20 mouse cellular contexts compared by ENCODE assay signal in genomic region chr6:88989617-88990299, GRCm38 (mm10).
DNase-seq lines count a peak whose midpoint lies in the region; ATAC-seq and TF ChIP-seq lines count a peak whose summit lies in the region.
"Had no signal": no experiment of that assay in that cellular context is flagged by ENCODE, and none has a peak within 500 bp of the region (broad histone marks: within the 10 kb centered on the region; RNA-seq: fewer than 3 reads in every experiment).

No protein-coding gene starts in this region.

- no peaks in the 10 kb centered on the region for H3K79me2 ChIP-seq in MEL (ENCODE audit: control insufficient read depth, insufficient read depth, low read length, poor library complexity)

- ATAC-seq in liver, embryonic 16.5 days (ENCODE audit: low read depth) = peak; percentile 89
- ATAC-seq in erythroblast, adult 5-6 weeks (replicated peaks; ENCODE audit: low FRiP score, poor library complexity, severe bottlenecking) = no peak
- ATAC-seq: forebrain, postnatal 0 days had no signal

- TF ChIP-seq POLR2A in MEL (IDR thresholded peaks at IDR 0.05; ENCODE audit: control insufficient read depth in 1 of 2, insufficient read depth in 1 of 2, low read depth in 1 of 2, low read length in 2 of 2, poor library complexity in 1 of 2) = no peak
- TF ChIP-seq POLR2A in bone marrow, adult 2 months (IDR thresholded peaks at IDR 0.05; ENCODE audit: borderline replicate concordance, control insufficient read depth, low read depth, low read length) = no peak

- intact Hi-C loops in left cerebral cortex, postnatal 10 days (cut with DNase I) = loop anchor here (10.0 kb wide), 1 partner anchor 245 kb away; no protein-coding TSS in a partner anchor

- H3K27me3 ChIP-seq in MEL (ENCODE audit: control insufficient read depth in 1 of 2, insufficient read depth in 2 of 2, low read length in 2 of 2) = no peaks in the 10 kb centered on the region; a peak in 1 of 4 replicates
- H3K27me3 ChIP-seq in liver, embryonic 16.5 days (ENCODE audit: control insufficient read depth, insufficient read depth, low read depth, low read length) = no peaks in the 10 kb centered on the region
- H3K27me3 ChIP-seq: embryonic facial prominence, embryonic 15.5 days; hindbrain, embryonic 15.5 days had no signal

- TF ChIP-seq RAD21 in MEL (IDR thresholded peaks at IDR 0.05; ENCODE audit: low read depth, low read length) = no peak

- no peak for TF ChIP-seq CTCF in MEL (IDR thresholded peaks at IDR 0.05 in 2 of 3, conservative IDR thresholded peaks at IDR 0.05 in 1 of 3; ENCODE audit: control insufficient read depth in 1 of 3, insufficient read depth in 1 of 3, low read depth in 2 of 3, low read length in 3 of 3, poor library complexity in 1 of 3, severe bottlenecking in 1 of 3)
- no peak for TF ChIP-seq CTCF in bone marrow, adult 2 months (IDR thresholded peaks at IDR 0.05; ENCODE audit: control insufficient read depth, insufficient read depth, low read length)

- 50% methylated on average over 6 of the region's 6 CpGs for WGBS in bone marrow, adult 2 months
- WGBS in liver, embryonic 16.5 days (ENCODE audit: insufficient replicate concordance) = 24% methylated on average over 6 of the region's 6 CpGs

- no peaks in the 10 kb centered on the region for H3K9me3 ChIP-seq in MEL (replicated peaks; ENCODE audit: insufficient read depth, low read length)
- H3K9me3 ChIP-seq in liver, embryonic 16.5 days (replicated peaks; ENCODE audit: control insufficient read depth, low read length) = no peaks in the 10 kb centered on the region
- H3K9me3 ChIP-seq: embryonic facial prominence, embryonic 15.5 days; hindbrain, embryonic 15.5 days; neural tube, embryonic 15.5 days had no signal

- DNase-seq in MEL (ENCODE audit: low read depth, low spot score) (peak; percentile 34), liver (peak; percentile 46)
- no peak for DNase-seq in left cerebral cortex, postnatal 10 days (ENCODE audit: extremely low spot score in 1 of 2, low spot score in 2 of 2)
- no peak for DNase-seq in ovary, adult 18-20 months (ENCODE audit: low spot score)
- DNase-seq in urinary bladder, adult 18-20 months (ENCODE audit: low spot score in 2 of 2) = no peak
- DNase-seq: adrenal gland, postnatal 36 days; cerebellum, adult 2 months; cerebellum, postnatal 25 days; forebrain, postnatal 0 days; gastrocnemius, postnatal 36 days; kidney, adult 8-10 months; kidney, postnatal 10 days; spleen, adult 18-20 months; thymus, postnatal 14 days had no signal

- no peak overlapping the region for H3K4me3 ChIP-seq in MEL (ENCODE audit: control insufficient read depth in 1 of 2, insufficient read depth in 1 of 2, low read depth in 2 of 2, low read length in 2 of 2)
- H3K4me3 ChIP-seq in bone marrow, adult 2 months (replicated peaks; ENCODE audit: control insufficient read depth, low read depth, low read length) = no peak overlapping the region
- no peak overlapping the region for H3K4me3 ChIP-seq in liver, embryonic 16.5 days (ENCODE audit: low read depth, low read length)
- H3K4me3 ChIP-seq: embryonic facial prominence, embryonic 15.5 days; hindbrain, embryonic 15.5 days; neural tube, embryonic 15.5 days had no signal

- H3K9ac ChIP-seq in MEL (ENCODE audit: control insufficient read depth, low read depth, low read length, poor library complexity, severe bottlenecking) = no peak overlapping the region
- no peak overlapping the region for H3K9ac ChIP-seq in liver, embryonic 16.5 days (ENCODE audit: low read depth, low read length)
- H3K9ac ChIP-seq: embryonic facial prominence, embryonic 15.5 days; forebrain, postnatal 0 days; hindbrain, embryonic 15.5 days; neural tube, embryonic 15.5 days had no signal

- peak; percentile 53 to 75; a peak in 3 of 4 replicates for TF ChIP-seq EP300 in MEL (IDR thresholded peaks at IDR 0.05; ENCODE audit: low read depth in 1 of 2, low read length in 2 of 2)

- peak overlapping the region; percentile 25; the same call in 1 of the 2 replicates for H3K27ac ChIP-seq in MEL (ENCODE audit: control insufficient read depth, low read depth, low read length)
- peak overlapping the region; percentile 22; the same call in 1 of the 2 replicates for H3K27ac ChIP-seq in bone marrow, adult 2 months (ENCODE audit: control insufficient read depth, insufficient read depth, low read depth, low read length, poor library complexity)
- H3K27ac ChIP-seq in liver, embryonic 16.5 days (ENCODE audit: low read length) = peak overlapping the region; percentile 60
- H3K27ac ChIP-seq: embryonic facial prominence, embryonic 15.5 days; hindbrain, embryonic 15.5 days; neural tube, embryonic 15.5 days had no signal

- peak overlapping the region; percentile 38 for H3K4me2 ChIP-seq in liver, embryonic 16.5 days (ENCODE audit: low read depth, low read length)
- H3K4me2 ChIP-seq: embryonic facial prominence, embryonic 15.5 days; hindbrain, embryonic 15.5 days; neural tube, embryonic 15.5 days had no signal

- H3K4me1 ChIP-seq in MEL (ENCODE audit: control insufficient read depth in 1 of 2, insufficient read depth in 2 of 2, low read length in 2 of 2) = peaks cover 0 to 8% of the 10 kb centered on the region in 2 experiments; a peak in 3 of 4 replicates
- H3K4me1 ChIP-seq in bone marrow, adult 2 months (ENCODE audit: control insufficient read depth, insufficient read depth, low read length) = no peaks in the 10 kb centered on the region
- peaks cover 10% of the 10 kb centered on the region for H3K4me1 ChIP-seq in liver, embryonic 16.5 days (ENCODE audit: control insufficient read depth, low read depth, low read length)
- H3K4me1 ChIP-seq: hindbrain, embryonic 15.5 days; neural tube, embryonic 15.5 days had no signal

- peaks cover 0 to 11% of the 10 kb centered on the region in 2 experiments; a peak in 2 of 4 replicates for H3K36me3 ChIP-seq in MEL (ENCODE audit: control insufficient read depth in 1 of 2, insufficient read depth in 2 of 2, low read length in 2 of 2)
- no peaks in the 10 kb centered on the region for H3K36me3 ChIP-seq in liver, embryonic 16.5 days (ENCODE audit: control insufficient read depth, insufficient read depth)
- H3K36me3 ChIP-seq: embryonic facial prominence, embryonic 15.5 days; hindbrain, embryonic 15.5 days; neural tube, embryonic 15.5 days had no signal

TF ChIP-seq in MEL, 35 proteins besides CTCF, POLR2A, EP300 and RAD21:
- peak; percentile 78 for TF ChIP-seq GATA1 (IDR thresholded peaks at IDR 0.05; ENCODE audit: low read depth, low read length)
- 0 out of 2 replicates have a peak, but pooled peaks have one; percentile 7 for TF ChIP-seq MXI1 (IDR thresholded peaks at IDR 0.05; ENCODE audit: low read depth, low read length)
- TF ChIP-seq ZNF384 (IDR thresholded peaks at IDR 0.05; ENCODE audit: low read depth, low read length) = no peak
- peak; percentile 69; the same call in 1 of the 2 replicates for TF ChIP-seq TCF12 (IDR thresholded peaks at IDR 0.05; ENCODE audit: low read depth, low read length)
- no peak for TF ChIP-seq POLR2AphosphoS2 (IDR thresholded peaks at IDR 0.05; ENCODE audit: low read length)
- no peak for TF ChIP-seq HCFC1 (IDR thresholded peaks at IDR 0.05; ENCODE audit: low read depth, low read length)
- TF ChIP-seq E2F4 (IDR thresholded peaks at IDR 0.05; ENCODE audit: borderline replicate concordance, low read depth, low read length) = no peak
- no peak for TF ChIP-seq MYC (IDR thresholded peaks at IDR 0.05; ENCODE audit: low read depth, low read length)
- TF ChIP-seq TAL1 (IDR thresholded peaks at IDR 0.05; ENCODE audit: low read length) = no peak
- no peak for TF ChIP-seq ELF1 (IDR thresholded peaks at IDR 0.05; ENCODE audit: low read depth, low read length)
- no peak for TF ChIP-seq ETS1 (IDR thresholded peaks at IDR 0.05; ENCODE audit: low read depth, low read length)
- TF ChIP-seq MAX (IDR thresholded peaks at IDR 0.05; ENCODE audit: low read length) = no peak
- TF ChIP-seq ZKSCAN1 (IDR thresholded peaks at IDR 0.05; ENCODE audit: low read depth, low read length) = no peak
- no peak for TF ChIP-seq KAT2A (conservative IDR thresholded peaks at IDR 0.05; ENCODE audit: low read depth, low read length)
- no peak for TF ChIP-seq SMC3 (IDR thresholded peaks at IDR 0.05; ENCODE audit: low read depth, low read length)
- TF ChIP-seq RCOR1 (IDR thresholded peaks at IDR 0.05; ENCODE audit: low read depth, low read length) = no peak
- TF ChIP-seq SIN3A (IDR thresholded peaks at IDR 0.05; ENCODE audit: low read length) = no peak
- TF ChIP-seq ZMIZ1 (IDR thresholded peaks at IDR 0.05; ENCODE audit: low read depth, low read length) = no peak
- no peak for TF ChIP-seq BHLHE40 (IDR thresholded peaks at IDR 0.05; ENCODE audit: borderline replicate concordance, low read depth, low read length)

Comparison
In these comparisons a context has a peak if more than half of its experiments do, and no peak if none do; other contexts are left out.
1. DNase-seq: peak in MEL (single experiment) and liver (single experiment); none in left cerebral cortex, postnatal 10 days (0 of 2), ovary, adult 18-20 months (single experiment) and urinary bladder, adult 18-20 months (0 of 2).
2. Peak in every context shown above with its lines, with median percentiles within 50 percentile points of each other: H3K27ac ChIP-seq.